Mouse (Mus musculus): ENCODE results near the gene Topbp1. TPM values are rescaled to one million over a fixed set of nuclear protein-coding genes. Genes with fewer than 3 reads are reported as not detected.

Gene Topbp1
- polyA plus RNA-seq (2014; fragmentation: Nextera tagmentation; extraction: Ambion mirVana), result 53.8 and 58.2 TPM in 2 replicates

DNA sequence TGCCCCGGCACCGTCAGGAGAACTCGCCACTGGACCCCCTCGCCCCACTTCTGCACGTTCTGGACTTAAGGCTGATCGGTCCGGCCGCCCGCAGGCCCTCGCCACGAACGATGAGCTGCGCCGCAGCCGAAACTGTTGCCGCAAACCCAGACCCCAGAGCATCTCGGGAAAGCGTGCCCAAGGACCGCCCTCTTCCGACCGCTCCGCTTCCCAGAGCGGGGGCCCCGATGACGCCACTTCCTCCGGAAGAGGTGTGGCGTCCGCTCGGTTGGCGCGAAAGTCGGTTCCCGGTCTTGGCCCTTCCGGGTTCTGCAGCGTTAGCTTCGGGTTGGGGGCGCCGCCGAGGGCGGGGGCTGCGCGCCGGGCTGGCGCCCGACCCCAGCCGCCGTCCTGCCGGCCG is at the start of gene Topbp1, which contains the start of gene 1300017J02Rik:
Gene Topbp1 (plus strand): TSS at position 289 of the 400 bp plus-strand sequence.
Gene 1300017J02Rik (minus strand): TSS at position 156 of the 400 bp plus-strand sequence.
- H3K27ac ChIP-seq (ENCODE audit: low read depth, low read length), result peak within 1 kb of the TSS; percentile 85
- H3K36me3 ChIP-seq (ENCODE audit: control insufficient read depth, insufficient read depth, low read length), result peaks cover 11% of the 10 kb centered on the region
- WGBS (ENCODE audit: insufficient replicate concordance), result under 1% methylated on average over 46 of the region's 49 CpGs
- peak within 1 kb of the TSS; percentile 86 for H3K4me3 ChIP-seq (ENCODE audit: low read depth, low read length)
- no peaks in the 10 kb centered on the region for H3K27me3 ChIP-seq (ENCODE audit: control insufficient read depth, insufficient read depth, low read length)
- peak within 1 kb of the TSS; percentile 90 for H3K9ac ChIP-seq (ENCODE audit: low read depth, low read length)
- peak within 1 kb of the TSS; percentile 76 for H3K4me2 ChIP-seq
- no peaks in the 10 kb centered on the region for H3K9me3 ChIP-seq (replicated peaks; ENCODE audit: control insufficient read depth, low read length)
- H3K4me1 ChIP-seq (ENCODE audit: control insufficient read depth, insufficient read depth, low read length), result 0 out of 2 replicates have a peak, but pooled peaks cover 6% of the 10 kb centered on the region
- peak; percentile 92 for ATAC-seq (replicated peaks; ENCODE audit: insufficient number of reproducible peaks, low FRiP score, low TSS enrichment)

DNA sequence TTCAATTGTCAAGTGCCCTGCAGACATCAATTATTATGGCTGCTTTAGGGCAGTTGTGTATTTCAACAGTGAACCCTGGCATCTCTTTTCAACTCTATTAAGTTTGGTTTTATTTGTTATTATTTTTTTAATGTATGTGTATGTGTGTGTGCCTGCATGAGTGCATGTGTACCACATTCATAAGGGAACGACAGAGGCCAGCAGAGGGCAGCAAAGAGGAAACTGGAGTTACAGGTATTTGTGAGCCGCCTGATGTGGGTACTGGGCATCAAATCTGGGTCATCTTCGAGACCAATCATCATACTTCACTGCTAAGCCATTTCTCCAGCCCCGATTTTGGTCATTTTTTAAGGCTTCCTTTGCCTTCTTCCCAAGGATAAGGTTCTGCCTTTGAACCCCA is 39.2 kb upstream of the Topbp1 start:
- H3K4me2 ChIP-seq, result no peak overlapping the region
- ATAC-seq (replicated peaks; ENCODE audit: insufficient number of reproducible peaks, low FRiP score, low TSS enrichment), result no peak
- 0 out of 2 replicates have a peak, but pooled peaks cover 2% of the 10 kb centered on the region for H3K27me3 ChIP-seq (ENCODE audit: control insufficient read depth, insufficient read depth, low read length)
- no peaks in the 10 kb centered on the region for H3K9me3 ChIP-seq (replicated peaks; ENCODE audit: control insufficient read depth, low read length)
- no peaks in the 10 kb centered on the region for H3K4me1 ChIP-seq (ENCODE audit: control insufficient read depth, insufficient read depth, low read length)
- H3K9ac ChIP-seq (ENCODE audit: low read depth, low read length), result no peak overlapping the region
- no peak overlapping the region for H3K4me3 ChIP-seq (ENCODE audit: low read depth, low read length)
- 81% methylated on average over 4 of the region's 4 CpGs for WGBS (ENCODE audit: insufficient replicate concordance)
- no peaks in the 10 kb centered on the region for H3K36me3 ChIP-seq (ENCODE audit: control insufficient read depth, insufficient read depth, low read length)
- H3K27ac ChIP-seq (ENCODE audit: low read depth, low read length), result no peak overlapping the region

DNA sequence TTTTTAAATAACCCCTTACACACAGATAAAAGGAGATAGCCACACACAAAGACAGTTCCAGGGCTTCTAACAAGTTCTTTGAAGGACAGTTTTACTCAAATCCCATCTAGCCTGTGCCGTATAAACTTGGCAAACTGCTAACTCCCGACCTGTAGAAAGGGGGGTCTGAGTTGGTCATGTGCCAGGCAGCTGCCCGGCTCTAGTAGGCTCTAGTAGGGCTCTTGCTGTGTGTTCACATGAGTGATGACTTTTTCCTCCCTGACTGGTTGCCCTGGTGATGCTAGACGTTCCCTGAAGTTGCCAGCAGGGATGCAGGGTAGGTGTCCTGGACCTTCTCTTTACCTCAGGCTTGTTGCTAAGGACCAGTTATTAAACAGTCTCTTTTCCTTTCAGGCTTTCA is 33.9 kb upstream of the Topbp1 start:
- no peaks in the 10 kb centered on the region for H3K4me1 ChIP-seq (ENCODE audit: control insufficient read depth, insufficient read depth, low read length)
- WGBS (ENCODE audit: insufficient replicate concordance), result 28% methylated on average over 4 of the region's 4 CpGs
- H3K27ac ChIP-seq (ENCODE audit: low read depth, low read length), result no peak overlapping the region
- no peak overlapping the region for H3K9ac ChIP-seq (ENCODE audit: low read depth, low read length)
- no peaks in the 10 kb centered on the region for H3K27me3 ChIP-seq (ENCODE audit: control insufficient read depth, insufficient read depth, low read length)
- no peak overlapping the region for H3K4me3 ChIP-seq (ENCODE audit: low read depth, low read length)
- no peaks in the 10 kb centered on the region for H3K9me3 ChIP-seq (replicated peaks; ENCODE audit: control insufficient read depth, low read length)
- H3K4me2 ChIP-seq, result no peak overlapping the region
- no peak for ATAC-seq (replicated peaks; ENCODE audit: insufficient number of reproducible peaks, low FRiP score, low TSS enrichment)
- H3K36me3 ChIP-seq (ENCODE audit: control insufficient read depth, insufficient read depth, low read length), result no peaks in the 10 kb centered on the region

DNA sequence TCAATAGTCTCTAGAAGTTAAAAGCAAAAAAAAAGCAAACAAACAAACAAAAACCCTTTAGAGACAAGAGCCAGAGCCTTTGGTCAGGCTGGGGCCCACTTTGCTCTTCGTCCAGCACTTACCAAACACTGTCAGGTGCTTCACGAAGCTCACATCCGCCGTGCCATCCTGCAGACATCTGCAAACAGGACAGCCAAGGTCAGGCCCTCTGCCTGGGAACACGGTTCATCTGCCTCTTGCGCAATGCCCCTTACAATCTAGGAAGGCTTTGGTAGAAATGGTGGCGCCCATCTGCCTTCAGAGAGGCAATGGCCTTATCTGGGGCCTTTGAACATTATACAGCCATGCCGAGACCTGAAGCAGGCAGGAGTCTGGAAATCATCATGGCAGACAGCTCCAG is 30.2 kb upstream of the Topbp1 start:
- 57% methylated on average over 8 of the region's 8 CpGs for WGBS (ENCODE audit: insufficient replicate concordance)
- no peak overlapping the region for H3K4me3 ChIP-seq (ENCODE audit: low read depth, low read length)
- H3K27me3 ChIP-seq (ENCODE audit: control insufficient read depth, insufficient read depth, low read length), result no peaks in the 10 kb centered on the region
- no peak overlapping the region for H3K27ac ChIP-seq (ENCODE audit: low read depth, low read length)
- no peaks in the 10 kb centered on the region for H3K36me3 ChIP-seq (ENCODE audit: control insufficient read depth, insufficient read depth, low read length)
- ATAC-seq (replicated peaks; ENCODE audit: insufficient number of reproducible peaks, low FRiP score, low TSS enrichment), result no peak
- H3K4me1 ChIP-seq (ENCODE audit: control insufficient read depth, insufficient read depth, low read length), result no peaks in the 10 kb centered on the region
- no peaks in the 10 kb centered on the region for H3K9me3 ChIP-seq (replicated peaks; ENCODE audit: control insufficient read depth, low read length)
- H3K4me2 ChIP-seq, result no peak overlapping the region
- H3K9ac ChIP-seq (ENCODE audit: low read depth, low read length), result no peak overlapping the region

DNA sequence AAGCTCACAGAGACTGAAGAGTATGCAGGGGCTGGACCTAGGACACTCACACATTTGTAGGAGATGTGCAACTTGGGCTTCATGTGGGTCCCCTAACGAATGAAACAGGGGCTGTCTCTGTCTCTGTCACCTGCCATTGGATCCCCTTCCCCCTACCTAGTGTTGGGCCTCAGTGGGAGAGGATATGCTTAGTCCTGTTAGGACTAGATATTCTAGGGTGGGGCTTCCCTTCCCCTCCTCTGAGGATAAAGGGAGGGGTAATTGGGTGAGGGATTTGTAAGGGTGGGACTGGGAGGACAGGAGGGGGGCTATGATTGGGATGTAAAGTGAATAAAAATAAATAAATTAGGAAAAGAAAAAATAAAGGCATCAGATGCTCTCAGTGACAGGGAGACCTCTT is 29.3 kb upstream of the Topbp1 start:
- ATAC-seq (replicated peaks; ENCODE audit: insufficient number of reproducible peaks, low FRiP score, low TSS enrichment), result no peak
- 74% methylated on average over 1 of the region's 1 CpGs for WGBS (ENCODE audit: insufficient replicate concordance)
- H3K4me3 ChIP-seq (ENCODE audit: low read depth, low read length), result no peak overlapping the region
- no peaks in the 10 kb centered on the region for H3K36me3 ChIP-seq (ENCODE audit: control insufficient read depth, insufficient read depth, low read length)
- H3K27ac ChIP-seq (ENCODE audit: low read depth, low read length), result no peak overlapping the region
- H3K4me1 ChIP-seq (ENCODE audit: control insufficient read depth, insufficient read depth, low read length), result no peaks in the 10 kb centered on the region
- no peaks in the 10 kb centered on the region; the same call in 1 of the 2 replicates for H3K9me3 ChIP-seq (replicated peaks; ENCODE audit: control insufficient read depth, low read length)
- H3K27me3 ChIP-seq (ENCODE audit: control insufficient read depth, insufficient read depth, low read length), result no peaks in the 10 kb centered on the region
- no peak overlapping the region for H3K4me2 ChIP-seq
- H3K9ac ChIP-seq (ENCODE audit: low read depth, low read length), result no peak overlapping the region

DNA sequence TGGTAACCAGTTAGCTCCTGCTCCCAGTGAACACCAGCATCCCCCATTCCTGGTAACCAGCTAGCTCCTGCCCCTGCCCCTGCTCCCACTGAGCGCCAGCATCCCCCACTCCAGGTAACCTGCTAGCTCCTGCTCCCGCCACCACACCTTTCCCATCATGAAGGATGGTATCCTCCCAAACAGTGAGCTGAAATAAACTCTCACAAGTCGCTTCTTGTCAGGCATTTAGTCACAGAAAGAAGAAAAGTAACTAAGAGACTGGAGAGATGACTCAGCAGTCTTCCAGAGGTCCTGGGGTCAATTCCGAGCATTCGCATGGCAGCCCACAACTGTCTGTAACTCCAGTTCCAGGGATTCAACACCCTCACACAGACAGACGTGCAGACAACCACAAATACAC is 28.1 kb upstream of the Topbp1 start:
- H3K4me3 ChIP-seq (ENCODE audit: low read depth, low read length), result no peak overlapping the region
- no peak for ATAC-seq (replicated peaks; ENCODE audit: insufficient number of reproducible peaks, low FRiP score, low TSS enrichment)
- no peaks in the 10 kb centered on the region for H3K4me1 ChIP-seq (ENCODE audit: control insufficient read depth, insufficient read depth, low read length)
- H3K9ac ChIP-seq (ENCODE audit: low read depth, low read length), result no peak overlapping the region
- H3K27ac ChIP-seq (ENCODE audit: low read depth, low read length), result no peak overlapping the region
- H3K36me3 ChIP-seq (ENCODE audit: control insufficient read depth, insufficient read depth, low read length), result no peaks in the 10 kb centered on the region
- H3K9me3 ChIP-seq (replicated peaks; ENCODE audit: control insufficient read depth, low read length), result no peaks in the 10 kb centered on the region; the same call in 1 of the 2 replicates
- no peaks in the 10 kb centered on the region for H3K27me3 ChIP-seq (ENCODE audit: control insufficient read depth, insufficient read depth, low read length)
- WGBS (ENCODE audit: insufficient replicate concordance), result 85% methylated on average over 6 of the region's 6 CpGs
- no peak overlapping the region for H3K4me2 ChIP-seq

DNA sequence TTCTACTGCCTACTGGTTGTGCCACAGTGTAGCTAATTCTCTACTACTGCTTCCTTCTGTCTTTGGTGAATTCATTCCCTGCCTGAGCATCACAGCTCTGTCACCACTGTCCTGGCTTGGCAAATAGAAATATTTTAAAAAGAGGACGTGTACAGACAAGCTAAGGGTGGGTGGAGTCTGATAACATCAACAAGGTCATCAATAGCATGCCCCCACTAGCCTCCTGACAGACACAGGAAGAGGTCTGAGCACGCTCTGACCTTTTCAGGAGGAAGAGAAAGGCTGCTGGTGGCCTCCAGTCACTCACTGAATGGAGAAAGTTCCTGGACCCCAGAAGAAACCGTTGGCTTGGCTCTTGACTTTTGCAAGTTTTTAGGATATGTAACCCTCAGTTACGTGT is 18.6 kb upstream of the Topbp1 start:
- Histone ChIP-seq H3K27ac (ENCODE audit: low read depth, low read length) (no peak overlapping the region), H3K4me1 (ENCODE audit: control insufficient read depth, insufficient read depth, low read length) (no peaks in the 10 kb centered on the region), H3K36me3 (ENCODE audit: control insufficient read depth, insufficient read depth, low read length) (no peaks in the 10 kb centered on the region), H3K4me2 (peak overlapping the region; percentile 34), H3K4me3 (ENCODE audit: low read depth, low read length) (peak overlapping the region; percentile 28; the same call in 1 of the 2 replicates), H3K9me3 (replicated peaks; ENCODE audit: control insufficient read depth, low read length) (no peaks in the 10 kb centered on the region), H3K9ac (ENCODE audit: low read depth, low read length) (no peak overlapping the region), H3K27me3 (ENCODE audit: control insufficient read depth, insufficient read depth, low read length) (no peaks in the 10 kb centered on the region)
- ATAC-seq (replicated peaks; ENCODE audit: insufficient number of reproducible peaks, low FRiP score, low TSS enrichment), result no peak
- 45% methylated on average over 4 of the region's 4 CpGs for WGBS (ENCODE audit: insufficient replicate concordance)

DNA sequence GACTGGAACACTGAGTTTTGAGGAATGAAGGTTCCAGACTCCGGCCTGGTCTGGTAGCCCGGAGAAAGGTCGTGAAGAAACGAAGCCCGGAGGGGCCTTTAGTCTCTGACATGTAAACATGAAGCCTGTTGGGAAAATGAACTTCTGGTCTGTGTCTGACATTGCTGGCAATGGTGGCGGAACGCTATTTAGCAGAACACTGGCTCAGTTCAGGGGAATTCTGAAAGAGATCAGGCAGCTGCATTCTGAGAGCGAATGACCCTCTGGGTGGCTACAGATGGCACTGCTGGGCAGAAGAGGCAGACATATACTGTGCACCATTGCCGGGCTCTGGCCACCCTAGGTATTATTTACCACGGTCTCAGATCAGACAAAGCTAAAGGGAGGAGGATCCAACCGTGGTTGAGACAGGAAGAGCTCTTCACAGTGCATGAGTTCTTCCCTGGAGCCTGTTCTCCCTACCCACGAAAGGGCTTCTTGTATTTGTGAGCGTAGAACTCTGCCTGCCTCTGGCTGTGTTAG is 18.1 kb upstream of the Topbp1 start:
- 70% methylated on average over 13 of the region's 13 CpGs for WGBS (ENCODE audit: insufficient replicate concordance)
- Histone ChIP-seq H3K36me3 (ENCODE audit: control insufficient read depth, insufficient read depth, low read length) (no peaks in the 10 kb centered on the region), H3K4me1 (ENCODE audit: control insufficient read depth, insufficient read depth, low read length) (no peaks in the 10 kb centered on the region), H3K4me3 (ENCODE audit: low read depth, low read length) (peak overlapping the region; percentile 28), H3K27ac (ENCODE audit: low read depth, low read length) (peak overlapping the region; percentile 41; the same call in 1 of the 2 replicates), H3K9me3 (replicated peaks; ENCODE audit: control insufficient read depth, low read length) (no peaks in the 10 kb centered on the region), H3K27me3 (ENCODE audit: control insufficient read depth, insufficient read depth, low read length) (no peaks in the 10 kb centered on the region), H3K9ac (ENCODE audit: low read depth, low read length) (no peak overlapping the region), H3K4me2 (peak overlapping the region; percentile 34)
- no peak; the same call in 1 of the 2 replicates for ATAC-seq (replicated peaks; ENCODE audit: insufficient number of reproducible peaks, low FRiP score, low TSS enrichment)

Measured in heart, embryonic 11.5 days (tissue).